Mouse (Mus musculus) heart, adult 2 months (tissue): ENCODE measurements around the gene Adgrl1.

Experiments
- CTCF ChIP-seq: fragments of 200-600 bp; IDR thresholded peaks from 2 replicates; pipeline ENCODE4 v1.8.1; 2022; ENCODE audit warnings: antibody characterized with exemption, mild to moderate bottlenecking, moderate library complexity
- POLR2A ChIP-seq: fragments of 200-500 bp; IDR thresholded peaks from 2 replicates; pipeline ENCODE4 v1.6.1; 2011; ENCODE audit warnings: mild to moderate bottlenecking, low read depth, low read length, control low read depth; ENCODE audit not compliant: insufficient read depth

- TF ChIP-seq POLR2A (no peak), CTCF (peak; percentile 68)
Measured at GRCm38 (mm10) chr8:83897211-83897610, 2.7 kb upstream of the Adgrl1 start.
